Mouse (Mus musculus): ENCODE measurements around the gene Gm20503. TPM values are rescaled to one million over a fixed set of nuclear protein-coding genes. Genes with fewer than 3 reads are reported as not detected.

Gene Gm20503
- total and polyA plus RNA-seq, 2 experiments from 2014 or later: 14.1 TPM; not detected in 1

DNA sequence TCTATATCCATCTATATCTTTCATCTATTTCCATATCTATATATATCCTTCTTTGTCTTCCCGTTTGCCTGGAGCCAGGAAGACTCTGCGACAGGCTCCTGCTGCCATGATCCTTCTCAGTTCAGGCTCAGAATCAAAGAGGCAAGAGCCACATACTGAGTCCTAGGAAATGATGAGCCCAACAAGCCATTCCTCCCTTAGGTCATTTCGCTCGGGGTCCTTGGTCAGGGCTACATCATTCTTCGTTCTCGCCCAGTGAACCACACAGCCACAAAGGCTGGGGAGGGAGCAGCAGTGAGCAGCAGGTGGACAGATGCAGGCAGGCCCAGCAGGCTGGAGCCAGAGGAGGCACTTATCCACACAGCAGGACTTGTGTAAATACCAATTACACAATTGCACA, 21.6 kb upstream of the Gm20503 start:
- WGBS: 72% methylated on average over 6 of the region's 6 CpGs
- no peak for TF ChIP-seq CTCF (IDR thresholded peaks at IDR 0.05)
- no peak overlapping the region for H3K4me2 ChIP-seq (ENCODE audit: low read depth, low read length, poor library complexity, severe bottlenecking)

GRCm38 (mm10) chr4:58982806-58983205, 20.2 kb upstream of the Gm20503 start:
- ATAC-seq (ENCODE audit: low FRiP score): no peak

More for the DNA sequence above, 21.6 kb upstream of the Gm20503 start:
- no peak for DNase-seq (ENCODE audit: low spot score)
- no peaks in the 10 kb centered on the region for H3K36me3 ChIP-seq (ENCODE audit: insufficient read depth, low read length)
- H3K4me3 ChIP-seq (ENCODE audit: low read depth, low read length): no peak overlapping the region
- H3K4me1 ChIP-seq (ENCODE audit: insufficient read depth, low read length): no peaks in the 10 kb centered on the region
- no peak for ATAC-seq (ENCODE audit: low FRiP score)
- no peaks in the 10 kb centered on the region for H3K27me3 ChIP-seq (ENCODE audit: insufficient read depth, low read length)
- no peak overlapping the region for H3K27ac ChIP-seq (ENCODE audit: low read depth, low read length)
- no peaks in the 10 kb centered on the region for H3K9me3 ChIP-seq (ENCODE audit: low read length)
- no peak overlapping the region for H3K9ac ChIP-seq (replicated peaks; ENCODE audit: low read length, poor library complexity, severe bottlenecking)

GRCm38 (mm10) chr4:58985157-58985648, 17.8 kb upstream of the Gm20503 start:
- H3K4me2 ChIP-seq (ENCODE audit: low read depth, low read length, poor library complexity, severe bottlenecking): no peak overlapping the region
- no peak for ATAC-seq (ENCODE audit: low FRiP score)
- WGBS: 23% methylated on average over 7 of the region's 7 CpGs

More at GRCm38 (mm10) chr4:58982806-58983205, 20.2 kb upstream of the Gm20503 start:
- Histone ChIP-seq H3K9ac (replicated peaks; ENCODE audit: low read length, poor library complexity, severe bottlenecking) (no peak overlapping the region), H3K27ac (ENCODE audit: low read depth, low read length) (no peak overlapping the region), H3K27me3 (ENCODE audit: insufficient read depth, low read length) (no peaks in the 10 kb centered on the region), H3K36me3 (ENCODE audit: insufficient read depth, low read length) (no peaks in the 10 kb centered on the region), H3K4me2 (ENCODE audit: low read depth, low read length, poor library complexity, severe bottlenecking) (no peak overlapping the region), H3K4me1 (ENCODE audit: insufficient read depth, low read length) (no peaks in the 10 kb centered on the region), H3K4me3 (ENCODE audit: low read depth, low read length) (no peak overlapping the region), H3K9me3 (ENCODE audit: low read length) (no peaks in the 10 kb centered on the region)
- TF ChIP-seq CTCF (IDR thresholded peaks at IDR 0.05): no peak
- no peak for DNase-seq (ENCODE audit: low spot score)
- 89% methylated on average over 8 of the region's 8 CpGs for WGBS

GRCm38 (mm10) chr4:58986540-58987190, 16.3 kb upstream of the Gm20503 start, which contains the start of gene Ptgr1:
Gene Ptgr1, minus strand, starts transcription at chr4:58987119.
- ATAC-seq (ENCODE audit: low FRiP score): peak; percentile 39; the same call in 1 of the 2 replicates
- under 1% methylated on average over 28 of the region's 28 CpGs for WGBS
- no peak within 1 kb of the TSS for H3K27ac ChIP-seq (ENCODE audit: low read depth, low read length)

More at GRCm38 (mm10) chr4:58985157-58985648, 17.8 kb upstream of the Gm20503 start:
- Histone ChIP-seq H3K9me3 (ENCODE audit: low read length) (no peaks in the 10 kb centered on the region), H3K4me1 (ENCODE audit: insufficient read depth, low read length) (no peaks in the 10 kb centered on the region), H3K27me3 (ENCODE audit: insufficient read depth, low read length) (0 out of 2 replicates have a peak, but pooled peaks cover 4% of the 10 kb centered on the region), H3K9ac (replicated peaks; ENCODE audit: low read length, poor library complexity, severe bottlenecking) (no peak overlapping the region), H3K27ac (ENCODE audit: low read depth, low read length) (no peak overlapping the region), H3K36me3 (ENCODE audit: insufficient read depth, low read length) (no peaks in the 10 kb centered on the region), H3K4me3 (ENCODE audit: low read depth, low read length) (no peak overlapping the region)
- DNase-seq (ENCODE audit: low spot score): peak; percentile 75
- peak; percentile 85 for TF ChIP-seq CTCF (IDR thresholded peaks at IDR 0.05)

GRCm38 (mm10) chr4:58989303-58989898, 13.6 kb upstream of the Gm20503 start:
- Histone ChIP-seq H3K27me3 (ENCODE audit: insufficient read depth, low read length) (0 out of 2 replicates have a peak, but pooled peaks cover 4% of the 10 kb centered on the region), H3K4me3 (ENCODE audit: low read depth, low read length) (no peak overlapping the region), H3K9me3 (ENCODE audit: low read length) (no peaks in the 10 kb centered on the region), H3K4me1 (ENCODE audit: insufficient read depth, low read length) (no peaks in the 10 kb centered on the region), H3K27ac (ENCODE audit: low read depth, low read length) (no peak overlapping the region), H3K36me3 (ENCODE audit: insufficient read depth, low read length) (no peaks in the 10 kb centered on the region), H3K9ac (replicated peaks; ENCODE audit: low read length, poor library complexity, severe bottlenecking) (no peak overlapping the region), H3K4me2 (ENCODE audit: low read depth, low read length, poor library complexity, severe bottlenecking) (no peak overlapping the region)
- no peak for TF ChIP-seq CTCF (IDR thresholded peaks at IDR 0.05)
- ATAC-seq (ENCODE audit: low FRiP score): no peak
- no peak for DNase-seq (ENCODE audit: low spot score)
- WGBS: 82% methylated on average over 7 of the region's 7 CpGs

More at GRCm38 (mm10) chr4:58986540-58987190, 16.3 kb upstream of the Gm20503 start, which contains the start of gene Ptgr1:
- Histone ChIP-seq H3K36me3 (ENCODE audit: insufficient read depth, low read length) (no peaks in the 10 kb centered on the region), H3K4me1 (ENCODE audit: insufficient read depth, low read length) (no peaks in the 10 kb centered on the region), H3K9ac (replicated peaks; ENCODE audit: low read length, poor library complexity, severe bottlenecking) (peak within 1 kb of the TSS; percentile 48; the same call in 1 of the 2 replicates), H3K4me3 (ENCODE audit: low read depth, low read length) (peak within 1 kb of the TSS; percentile 48), H3K4me2 (ENCODE audit: low read depth, low read length, poor library complexity, severe bottlenecking) (peak within 1 kb of the TSS; percentile 95), H3K9me3 (ENCODE audit: low read length) (no peaks in the 10 kb centered on the region), H3K27me3 (ENCODE audit: insufficient read depth, low read length) (0 out of 2 replicates have a peak, but pooled peaks cover 4% of the 10 kb centered on the region)
- DNase-seq (ENCODE audit: low spot score): peak; percentile 87
- no peak for TF ChIP-seq CTCF (IDR thresholded peaks at IDR 0.05)
